Mouse (Mus musculus) adipocyte (in vitro differentiated cells): ENCODE measurements at regions not wholly inside any gene's neighbourhood (a gene's known extent, or its start where the extent isn't known, plus 50 kb on each side); places are given as distances from the start of the nearest gene placed in this dataset.

Source experiments
- DNase-seq: peaks from one replicate; pipeline ENCODE4 v3.0.0-alpha.2; 2016; ENCODE audit warnings: low spot score

DNA sequence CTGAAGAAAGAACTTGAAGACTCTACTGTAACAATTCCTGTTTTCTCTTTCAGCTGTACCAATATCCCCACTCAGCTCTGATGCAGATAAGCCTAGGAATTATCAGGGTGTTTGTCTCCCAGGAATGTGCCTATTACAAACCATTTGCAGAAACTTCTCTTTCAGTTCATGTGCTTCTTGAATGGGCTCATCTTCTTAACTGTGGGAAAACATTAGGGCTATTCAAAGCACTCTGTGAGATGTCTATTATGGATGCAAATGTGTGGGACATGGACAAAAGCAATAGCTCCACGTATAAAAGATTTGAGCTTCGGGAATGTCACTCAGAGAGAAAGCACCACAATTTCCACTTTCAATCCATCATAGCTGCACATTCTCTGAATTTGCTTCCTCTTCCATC lies 659.0 kb downstream of the Utrn start:
- DNase-seq, result no peak

DNA sequence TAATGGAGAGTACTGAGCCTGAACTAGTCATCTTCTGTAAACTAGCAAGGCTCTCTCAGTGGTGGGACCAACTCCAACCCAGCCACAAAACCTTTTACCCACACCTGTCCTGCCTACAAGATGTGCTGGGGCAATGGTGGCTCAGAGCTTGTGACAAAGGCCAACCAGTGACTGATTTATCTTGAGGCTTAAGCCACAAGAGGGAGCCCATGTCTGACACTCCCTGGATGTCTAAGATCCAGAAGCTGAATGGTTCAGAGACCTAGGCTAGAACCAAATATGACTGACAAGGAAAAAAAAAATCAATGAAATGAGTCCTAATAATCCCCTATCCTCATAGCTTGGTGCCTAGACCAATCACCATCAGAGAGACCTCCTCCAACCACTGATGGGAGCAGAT lies 650.3 kb downstream of the Utrn start:
- DNase-seq, result peak; percentile 64

DNA sequence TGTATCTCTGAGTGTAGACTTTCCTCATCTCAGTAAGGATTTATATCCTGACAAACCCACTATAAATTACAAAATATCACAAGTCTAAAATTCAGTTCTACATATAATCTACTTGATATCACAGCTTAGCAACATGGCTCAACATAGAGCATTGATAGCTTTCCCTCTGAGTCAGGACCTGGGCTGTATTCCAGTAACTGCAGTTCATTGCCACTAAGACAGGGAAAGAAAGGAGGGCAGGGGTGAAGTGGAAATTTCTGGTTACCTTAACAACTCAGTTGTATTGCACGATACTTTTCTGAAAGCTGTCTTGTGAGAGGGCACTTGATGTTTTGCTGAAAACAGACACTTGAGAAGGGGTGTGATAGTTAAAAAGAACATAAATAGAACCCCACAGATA lies 635.0 kb downstream of the Utrn start:
- DNase-seq, result peak; percentile 86

DNA sequence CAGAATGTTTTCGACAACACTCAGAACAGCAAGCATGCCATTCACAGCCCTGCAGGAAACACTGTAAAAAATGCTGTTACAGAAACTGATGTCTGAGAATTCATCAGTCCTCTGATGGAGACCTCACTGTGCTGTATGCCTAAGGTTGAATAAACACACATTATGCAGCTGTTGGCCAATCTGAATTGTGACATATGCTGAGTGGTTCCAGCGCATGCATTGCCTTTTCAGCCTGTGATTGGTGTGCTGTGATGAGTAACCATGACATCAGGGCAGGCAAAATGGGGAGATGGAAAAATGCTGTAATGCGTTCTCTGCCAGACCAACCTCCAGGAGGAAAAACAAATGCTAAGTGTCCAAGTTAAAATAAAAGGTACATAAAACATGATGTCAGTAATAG lies 620.3 kb downstream of the Utrn start:
- peak; percentile 58 for DNase-seq

DNA sequence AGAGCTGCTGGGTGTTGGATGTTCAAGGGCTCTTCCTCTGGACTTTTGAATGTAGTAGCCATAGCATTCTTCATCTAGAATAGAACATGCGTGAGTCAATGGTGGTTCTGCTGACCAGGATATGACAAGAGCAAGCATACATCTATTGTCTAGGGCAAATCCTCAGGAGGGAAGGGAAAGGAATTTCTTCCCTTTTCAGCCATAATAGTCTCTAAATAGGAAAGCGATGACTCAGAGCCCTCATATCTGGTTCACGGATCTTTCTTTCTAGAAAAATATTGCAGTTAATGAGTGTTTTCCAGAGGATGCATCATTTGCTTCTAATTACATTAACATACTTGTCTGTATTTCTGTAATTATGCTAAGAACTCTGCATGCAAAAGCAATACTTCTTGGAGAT lies 615.9 kb downstream of the Utrn start:
- no peak for DNase-seq

DNA sequence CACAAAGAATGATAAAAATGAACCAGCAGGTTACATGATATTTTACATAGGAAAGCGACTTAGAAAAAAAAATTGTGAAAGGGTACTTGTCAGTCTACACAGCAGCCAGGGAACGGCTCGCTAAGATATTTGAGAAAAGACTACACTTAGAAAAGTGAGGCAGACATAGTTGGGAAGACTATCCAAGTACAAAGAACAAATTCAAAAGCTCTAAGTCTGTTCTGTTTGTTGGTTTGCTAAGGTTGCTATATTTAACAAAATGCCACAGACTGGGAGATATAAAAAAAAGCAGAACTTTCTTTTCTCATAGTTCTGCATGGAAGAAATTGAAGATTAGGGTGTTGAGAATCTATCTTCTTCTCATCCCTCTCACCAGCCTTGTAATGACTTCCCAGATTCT lies 583.5 kb downstream of the Utrn start:
- DNase-seq, result no peak

DNA sequence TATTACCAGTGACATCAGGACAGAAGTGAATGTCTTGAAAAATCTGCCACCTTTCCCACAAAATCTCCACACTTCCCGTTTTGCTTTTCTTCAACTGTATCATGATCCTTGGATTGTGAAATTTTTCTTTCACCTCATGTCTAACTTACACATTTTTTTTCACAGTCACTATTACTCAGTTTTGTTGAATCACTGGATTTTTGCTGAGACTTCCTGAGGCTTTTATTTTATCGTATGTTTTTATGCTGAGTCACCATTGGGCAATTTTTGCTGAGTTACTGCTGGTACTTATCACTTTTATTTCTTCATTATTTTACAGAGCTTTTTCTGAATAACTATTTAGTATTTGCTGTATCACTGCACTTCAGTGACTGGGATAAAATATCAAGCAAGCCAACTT lies 570.3 kb downstream of the Utrn start:
- peak; percentile 45 for DNase-seq

DNA sequence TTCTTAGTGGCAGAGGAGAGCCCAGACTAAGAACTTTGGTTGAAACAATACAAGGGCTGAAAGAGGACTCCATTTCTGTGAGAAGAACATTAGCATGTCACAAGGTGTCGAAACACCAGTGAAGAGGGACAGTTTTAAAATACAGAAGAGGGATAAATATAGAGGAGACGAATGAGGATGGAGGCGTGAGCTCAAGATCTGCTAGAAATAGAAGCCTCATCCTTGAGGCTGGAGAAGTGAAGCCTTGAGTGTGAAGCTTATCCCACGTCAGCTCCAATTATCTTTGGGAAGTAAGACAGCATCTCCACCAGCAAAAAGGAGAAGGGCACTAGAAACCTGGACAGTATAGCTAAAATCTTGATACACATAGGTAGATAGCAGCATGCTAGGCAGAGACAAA lies 566.8 kb downstream of the Utrn start:
- no peak for DNase-seq

DNA sequence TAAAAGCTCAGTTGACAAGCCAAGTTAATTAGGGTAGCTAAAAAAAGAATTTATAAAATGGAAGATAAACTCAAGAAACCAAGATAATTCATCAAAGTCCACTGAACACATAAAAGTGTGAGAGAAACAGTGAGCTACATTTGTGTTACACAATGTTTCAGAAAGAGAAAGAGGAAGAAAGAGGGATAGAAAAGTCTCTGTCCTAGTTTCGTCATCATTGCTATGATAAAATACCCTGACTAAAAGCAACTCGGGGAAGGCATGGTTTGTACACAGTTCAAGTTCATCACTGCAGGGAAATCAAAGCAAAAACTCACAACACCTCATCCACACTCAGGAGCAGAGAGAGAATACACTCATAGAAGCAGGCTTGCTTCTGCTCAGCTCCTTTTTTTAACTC lies 548.9 kb downstream of the Utrn start:
- DNase-seq, result peak; percentile 23
